Mouse (Mus musculus): Measurements from ENCODE around the gene Gm45521. TPM values are rescaled to one million over a fixed set of nuclear protein-coding genes. Genes with fewer than 3 reads are reported as not detected.

Gm45521 gene
- total and polyA plus RNA-seq, 3 experiments: not detected

DNA sequence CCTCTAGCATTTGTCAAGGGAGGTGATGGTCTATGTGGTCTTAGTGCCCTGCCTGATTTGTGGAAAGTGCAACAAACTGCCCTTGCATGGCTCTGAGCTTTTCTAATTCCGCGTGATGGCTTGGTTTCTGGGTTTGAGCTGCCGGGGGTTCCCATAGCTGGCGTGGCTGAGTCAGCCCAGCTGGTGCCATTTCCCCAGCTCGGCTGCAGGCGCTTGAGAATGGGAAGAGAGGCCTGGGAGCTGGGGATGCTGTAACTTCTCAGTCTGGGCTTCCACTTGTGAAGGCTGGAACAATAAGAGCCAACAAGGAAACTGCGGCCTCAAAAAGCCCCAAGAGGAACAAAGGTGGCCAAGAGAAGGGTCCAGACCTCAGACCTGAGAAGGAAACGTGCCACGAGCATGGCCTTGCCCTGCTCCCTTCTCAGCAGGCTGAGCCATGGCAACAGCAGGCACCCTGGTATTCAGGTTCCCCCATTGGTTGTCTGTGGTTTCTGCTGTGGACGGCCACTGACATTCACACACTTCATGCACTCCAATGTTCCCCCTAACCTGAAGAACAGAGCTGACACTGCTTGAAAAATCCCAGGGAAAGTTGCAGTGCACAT lies 14.9 kb downstream of the Gm45521 start:
- Histone ChIP-seq H3K36me3 (ENCODE audit: control insufficient read depth, insufficient read depth, low read length) (no peaks in the 10 kb centered on the region), H3K9ac (ENCODE audit: low read depth, low read length) (no peak overlapping the region), H3K27me3 (ENCODE audit: control insufficient read depth, insufficient read depth, low read length) (no peaks in the 10 kb centered on the region), H3K4me3 (no peak overlapping the region), H3K27ac (no peak overlapping the region), H3K79me2 (replicated peaks; ENCODE audit: control insufficient read depth, insufficient read depth, low read length) (no peaks in the 10 kb centered on the region), H3K4me1 (ENCODE audit: control insufficient read depth, insufficient read depth, low read length) (no peaks in the 10 kb centered on the region)
- no peak for DNase-seq
- TF ChIP-seq POLR2A (IDR thresholded peaks at IDR 0.05; ENCODE audit: insufficient read depth, low read depth, low read length) (no peak), CTCF (IDR thresholded peaks at IDR 0.05) (no peak), EP300 (IDR thresholded peaks at IDR 0.05; ENCODE audit: insufficient read depth, low read depth, low read length) (no peak)
- intact Hi-C loops (cut with DNase I): no loop called here
- WGBS: 64% methylated on average over 10 of the region's 10 CpGs

DNA sequence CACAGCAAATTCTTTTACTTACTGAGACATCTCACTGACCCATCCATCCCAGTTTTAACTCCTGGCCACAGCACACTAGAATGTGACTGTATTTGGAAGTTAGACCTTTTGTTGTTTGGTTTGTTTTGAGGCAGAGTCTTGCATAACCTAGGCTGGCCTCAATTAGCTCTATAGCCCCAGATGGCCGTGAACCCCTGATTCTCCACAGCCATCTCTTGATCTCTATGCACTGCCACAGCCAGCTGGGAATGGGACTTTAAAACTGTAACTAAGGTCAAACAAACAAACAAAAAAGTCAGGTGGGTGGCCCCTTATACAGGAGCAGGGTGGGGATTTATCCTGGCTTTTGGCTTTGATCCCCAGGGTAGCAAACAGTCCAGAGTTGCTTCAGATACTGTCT lies 17.6 kb downstream of the Gm45521 start:
- H3K79me2 ChIP-seq (replicated peaks; ENCODE audit: control insufficient read depth, insufficient read depth, low read length): no peaks in the 10 kb centered on the region
- TF ChIP-seq POLR2A (IDR thresholded peaks at IDR 0.05; ENCODE audit: insufficient read depth, low read depth, low read length) (no peak), EP300 (IDR thresholded peaks at IDR 0.05; ENCODE audit: insufficient read depth, low read depth, low read length) (no peak), CTCF (IDR thresholded peaks at IDR 0.05) (no peak)
- no peaks in the 10 kb centered on the region for H3K27me3 ChIP-seq (ENCODE audit: control insufficient read depth, insufficient read depth, low read length)
- intact Hi-C loops (cut with DNase I): no loop called here
- no peaks in the 10 kb centered on the region for H3K36me3 ChIP-seq (ENCODE audit: control insufficient read depth, insufficient read depth, low read length)
- no peak overlapping the region for H3K9ac ChIP-seq (ENCODE audit: low read depth, low read length)
- H3K27ac ChIP-seq: no peak overlapping the region
- no peak overlapping the region for H3K4me3 ChIP-seq
- WGBS: 92% methylated on average over 1 of the region's 1 CpGs
- DNase-seq: no peak
- no peaks in the 10 kb centered on the region for H3K4me1 ChIP-seq (ENCODE audit: control insufficient read depth, insufficient read depth, low read length)

- H3K79me2 ChIP-seq (replicated peaks; ENCODE audit: control insufficient read depth, insufficient read depth, low read length): no peaks in the 10 kb centered on the region
- TF ChIP-seq CTCF (IDR thresholded peaks at IDR 0.05) (no peak), EP300 (IDR thresholded peaks at IDR 0.05; ENCODE audit: insufficient read depth, low read depth, low read length) (no peak), POLR2A (IDR thresholded peaks at IDR 0.05; ENCODE audit: insufficient read depth, low read depth, low read length) (no peak)
- no peak overlapping the region for H3K4me3 ChIP-seq
- no peaks in the 10 kb centered on the region for H3K27me3 ChIP-seq (ENCODE audit: control insufficient read depth, insufficient read depth, low read length)
- intact Hi-C loops (cut with DNase I): no loop called here
- no peak overlapping the region for H3K9ac ChIP-seq (ENCODE audit: low read depth, low read length)
- DNase-seq: no peak
- H3K36me3 ChIP-seq (ENCODE audit: control insufficient read depth, insufficient read depth, low read length): no peaks in the 10 kb centered on the region
- WGBS: 61% methylated on average over 6 of the region's 6 CpGs
- H3K4me1 ChIP-seq (ENCODE audit: control insufficient read depth, insufficient read depth, low read length): no peaks in the 10 kb centered on the region
- no peak overlapping the region for H3K27ac ChIP-seq
Observed at GRCm38 (mm10) chr14:7975177-7975576, 18.1 kb downstream of the Gm45521 start.

- Histone ChIP-seq H3K4me3 (no peak overlapping the region), H3K36me3 (ENCODE audit: control insufficient read depth, insufficient read depth, low read length) (no peaks in the 10 kb centered on the region), H3K9ac (ENCODE audit: low read depth, low read length) (no peak overlapping the region), H3K27me3 (ENCODE audit: control insufficient read depth, insufficient read depth, low read length) (no peaks in the 10 kb centered on the region), H3K79me2 (replicated peaks; ENCODE audit: control insufficient read depth, insufficient read depth, low read length) (no peaks in the 10 kb centered on the region), H3K4me1 (ENCODE audit: control insufficient read depth, insufficient read depth, low read length) (no peaks in the 10 kb centered on the region), H3K27ac (no peak overlapping the region)
- DNase-seq: no peak
- intact Hi-C loops (cut with DNase I): no loop called here
- 95% methylated on average over 1 of the region's 1 CpGs for WGBS
- no peak for TF ChIP-seq EP300 (IDR thresholded peaks at IDR 0.05; ENCODE audit: insufficient read depth, low read depth, low read length)
- TF ChIP-seq CTCF (IDR thresholded peaks at IDR 0.05): no peak
- no peak for TF ChIP-seq POLR2A (IDR thresholded peaks at IDR 0.05; ENCODE audit: insufficient read depth, low read depth, low read length)
Observed at GRCm38 (mm10) chr14:7977471-7977870, 20.4 kb downstream of the Gm45521 start.

DNA sequence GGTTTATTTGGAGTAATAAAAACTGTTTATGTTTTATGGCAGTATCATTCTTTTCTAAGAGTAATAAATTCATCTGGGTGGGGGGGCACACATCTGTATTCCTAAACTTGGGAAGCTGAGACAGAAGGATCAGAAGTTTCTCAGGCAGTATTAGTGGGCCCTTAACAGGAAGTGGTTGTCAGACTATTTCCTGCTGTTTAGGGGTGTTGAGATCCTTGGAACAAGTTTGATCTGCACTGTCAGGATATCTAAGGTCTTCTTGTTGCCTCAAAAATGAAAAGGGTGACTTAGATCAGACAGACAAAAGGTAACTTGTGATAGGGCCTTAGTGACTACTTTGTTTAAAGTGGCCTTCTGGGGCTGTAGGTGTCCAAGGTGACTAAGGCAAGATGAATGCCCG lies 21.1 kb downstream of the Gm45521 start:
- Histone ChIP-seq H3K4me1 (ENCODE audit: control insufficient read depth, insufficient read depth, low read length) (no peaks in the 10 kb centered on the region), H3K79me2 (replicated peaks; ENCODE audit: control insufficient read depth, insufficient read depth, low read length) (no peaks in the 10 kb centered on the region), H3K4me3 (no peak overlapping the region), H3K9ac (ENCODE audit: low read depth, low read length) (no peak overlapping the region), H3K27me3 (ENCODE audit: control insufficient read depth, insufficient read depth, low read length) (no peaks in the 10 kb centered on the region), H3K27ac (no peak overlapping the region), H3K36me3 (ENCODE audit: control insufficient read depth, insufficient read depth, low read length) (no peaks in the 10 kb centered on the region)
- no peak for TF ChIP-seq EP300 (IDR thresholded peaks at IDR 0.05; ENCODE audit: insufficient read depth, low read depth, low read length)
- no peak for TF ChIP-seq CTCF (IDR thresholded peaks at IDR 0.05)
- TF ChIP-seq POLR2A (IDR thresholded peaks at IDR 0.05; ENCODE audit: insufficient read depth, low read depth, low read length): no peak
- 76% methylated on average over 1 of the region's 1 CpGs for WGBS
- no peak for DNase-seq
- intact Hi-C loops (cut with DNase I): no loop called here

DNA sequence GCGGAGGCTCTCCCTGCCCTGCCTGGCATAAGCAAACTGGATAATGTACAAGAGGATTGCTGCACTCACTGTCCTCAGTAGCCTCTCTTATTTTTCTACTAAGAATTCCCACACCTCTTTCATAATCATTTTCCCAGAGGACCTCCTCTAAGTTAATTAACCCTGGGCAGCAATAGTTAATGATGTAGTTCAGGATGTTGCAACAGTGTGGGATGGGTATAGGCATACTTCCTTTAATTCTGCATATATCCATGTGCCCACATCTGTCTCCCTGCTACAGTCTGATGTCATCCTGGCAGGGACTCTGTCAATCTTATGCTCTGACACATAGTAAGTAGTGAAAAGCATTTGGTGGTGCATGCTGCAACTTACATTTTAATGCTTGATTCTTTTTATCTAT lies 24.1 kb downstream of the Gm45521 start:
- TF ChIP-seq CTCF (IDR thresholded peaks at IDR 0.05) (no peak), EP300 (IDR thresholded peaks at IDR 0.05; ENCODE audit: insufficient read depth, low read depth, low read length) (no peak), POLR2A (IDR thresholded peaks at IDR 0.05; ENCODE audit: insufficient read depth, low read depth, low read length) (no peak)
- Histone ChIP-seq H3K27me3 (ENCODE audit: control insufficient read depth, insufficient read depth, low read length) (no peaks in the 10 kb centered on the region), H3K9ac (ENCODE audit: low read depth, low read length) (no peak overlapping the region), H3K79me2 (replicated peaks; ENCODE audit: control insufficient read depth, insufficient read depth, low read length) (no peaks in the 10 kb centered on the region), H3K4me3 (no peak overlapping the region), H3K27ac (no peak overlapping the region), H3K36me3 (ENCODE audit: control insufficient read depth, insufficient read depth, low read length) (no peaks in the 10 kb centered on the region), H3K4me1 (ENCODE audit: control insufficient read depth, insufficient read depth, low read length) (no peaks in the 10 kb centered on the region)
- intact Hi-C loops (cut with DNase I): no loop called here
- WGBS: 93% methylated on average over 1 of the region's 1 CpGs
- DNase-seq: no peak

All from heart, adult 2 months (tissue).